Mouse (Mus musculus) liver, embryonic 13.5 days (tissue): ENCODE data around the gene Setd3. TPM values are rescaled to one million over a fixed set of nuclear protein-coding genes. Genes with fewer than 3 reads are reported as not detected.
"Not testable (repeated sequence)": the region's sequence is repeated elsewhere in the genome, so short reads cannot be mapped to it uniquely, and the experiment has no call there.

Experiments used
- ATAC-seq: fragments of 200-750 bp; cut with Nextera tagmentation; 2 replicates; pipeline ENCODE4 v1.8.0; 2017; ENCODE audit warnings: low read depth, mild to moderate bottlenecking, moderate number of reproducible peaks, moderate library complexity
- DNase-seq: peaks from one replicate; pipeline ENCODE4 v3.0.0; 2022
- H3K27ac ChIP-seq: fragments of 300-500 bp; sonication (generic); 2 replicates; pipeline ENCODE4 v1.5.1; 2015; ENCODE audit warnings: moderate library complexity, mild to moderate bottlenecking, inconsistent platforms
- H3K27me3 ChIP-seq: fragments of 300-500 bp; sonication (generic); 2 replicates; pipeline ENCODE4 v1.6.1; 2015; ENCODE audit warnings: mild to moderate bottlenecking, inconsistent platforms
- H3K36me3 ChIP-seq: fragments of 300-500 bp; sonication (generic); 2 replicates; pipeline ENCODE4 v1.6.1; 2015; ENCODE audit warnings: mild to moderate bottlenecking, inconsistent platforms
- H3K4me1 ChIP-seq: fragments of 300-500 bp; sonication (generic); replicated peaks from 2 replicates; pipeline ENCODE4 v1.6.1; 2015; ENCODE audit warnings: inconsistent platforms
- H3K4me2 ChIP-seq: fragments of 300-500 bp; sonication (generic); 2 replicates; pipeline ENCODE4 v1.6.1; 2015; ENCODE audit warnings: inconsistent platforms, mild to moderate bottlenecking, moderate library complexity
- H3K4me3 ChIP-seq: fragments of 300-500 bp; sonication (generic); replicated peaks from 2 replicates; pipeline ENCODE4 v1.5.1; 2015; ENCODE audit warnings: mild to moderate bottlenecking, inconsistent platforms
- H3K9ac ChIP-seq: fragments of 300-500 bp; sonication (generic); 2 replicates; pipeline ENCODE4 v1.6.1; 2015; ENCODE audit warnings: mild to moderate bottlenecking, inconsistent platforms
- H3K9me3 ChIP-seq: fragments of 300-500 bp; sonication (generic); replicated peaks from 2 replicates; pipeline ENCODE4 v1.6.1; 2016; ENCODE audit warnings: inconsistent platforms
- WGBS: fragments of 180-500 bp; shearing (Covaris S2); methylation state at CpG from one replicate; pipeline ENCODE4 v1.1.7; 2015; ENCODE audit not compliant: insufficient replicate concordance; 5-methylcytosine and 5-hydroxymethylcytosine counted together
- polyA plus RNA-seq: library from polyadenylated mRNA; unstranded; fragments of >200 nt; fragmentation: Nextera tagmentation; extraction: Ambion mirVana; gene quantifications from 2 replicates; pipeline ENCODE4 v1.2.1, GENCODE M21; 2015

Gene Setd3
- polyA plus RNA-seq, 1 experiment from 2014 or later, result 56.6 TPM

GRCm38 (mm10) chr12:108108591-108108990, 70.5 kb downstream of the Setd3 start:
- not testable (repeated sequence) for DNase-seq, ATAC-seq, H3K9me3 ChIP-seq, H3K27me3 ChIP-seq, H3K27ac ChIP-seq, H3K4me1 ChIP-seq, H3K9ac ChIP-seq, H3K4me2 ChIP-seq, H3K4me3 ChIP-seq
- 75% methylated on average over 7 of the region's 7 CpGs for WGBS
- peaks cover 64% of the 10 kb centered on the region for H3K36me3 ChIP-seq

DNA sequence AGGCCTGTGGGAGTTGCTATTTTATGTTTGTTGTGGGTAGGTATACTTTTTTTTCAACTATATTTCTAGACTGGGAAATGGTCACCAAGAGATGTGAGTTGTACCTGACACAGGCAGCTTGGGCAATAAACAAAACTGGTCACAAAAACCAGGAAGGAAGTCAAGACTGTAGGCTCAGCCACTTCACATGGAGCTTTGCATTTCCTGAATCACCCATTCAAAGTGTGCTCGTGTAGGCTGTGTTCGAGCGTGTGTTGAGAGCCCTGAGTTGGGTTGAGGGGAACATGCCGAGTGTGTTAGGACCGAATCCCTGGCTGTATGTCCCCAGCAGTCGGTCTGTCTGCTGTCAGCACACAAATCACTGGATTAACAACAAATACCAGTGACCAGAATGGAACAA, 75.8 kb downstream of the Setd3 start:
- no peak for ATAC-seq
- no peaks in the 10 kb centered on the region for H3K9me3 ChIP-seq
- H3K27me3 ChIP-seq, result no peaks in the 10 kb centered on the region
- H3K4me1 ChIP-seq, result no peaks in the 10 kb centered on the region
- no peak for DNase-seq
- H3K27ac ChIP-seq, result no peak overlapping the region
- no peak overlapping the region for H3K4me2 ChIP-seq
- peaks cover 27% of the 10 kb centered on the region for H3K36me3 ChIP-seq
- H3K4me3 ChIP-seq, result no peak overlapping the region
- H3K9ac ChIP-seq, result no peak overlapping the region
- WGBS, result 19% methylated on average over 6 of the region's 6 CpGs

- Histone ChIP-seq H3K27ac (no peak overlapping the region), H3K4me3 (no peak overlapping the region), H3K27me3 (no peaks in the 10 kb centered on the region), H3K9ac (no peak overlapping the region), H3K9me3 (no peaks in the 10 kb centered on the region), H3K4me2 (no peak overlapping the region), H3K4me1 (no peaks in the 10 kb centered on the region), H3K36me3 (peaks cover 20% of the 10 kb centered on the region)
- no peak for ATAC-seq
- no peak for DNase-seq
- 56% methylated on average over 2 of the region's 2 CpGs for WGBS
Observed at GRCm38 (mm10) chr12:108102119-108102518, 77.0 kb downstream of the Setd3 start.

DNA sequence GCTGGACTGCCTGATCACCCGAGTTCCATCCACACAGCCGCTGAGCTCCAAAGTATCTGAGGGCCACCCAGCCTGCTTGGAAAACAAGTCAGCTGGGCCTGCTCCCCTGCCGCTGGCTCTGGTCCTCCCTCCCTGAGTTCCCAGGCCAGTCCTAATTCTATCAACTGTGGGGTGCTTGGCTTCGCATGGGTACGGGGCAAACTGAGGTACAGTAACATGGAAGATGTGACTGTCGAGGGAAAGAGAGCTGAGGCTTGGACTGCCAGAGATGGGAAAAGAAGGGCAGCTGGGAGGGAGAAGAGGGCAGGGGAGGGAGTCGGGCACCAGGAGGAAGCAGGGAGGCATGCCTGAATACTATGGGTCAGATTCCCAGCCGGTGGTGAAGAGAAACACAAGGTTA, 78.9 kb downstream of the Setd3 start:
- Histone ChIP-seq H3K27ac (no peak overlapping the region), H3K4me1 (no peaks in the 10 kb centered on the region), H3K36me3 (0 out of 2 replicates have a peak, but pooled peaks cover 3% of the 10 kb centered on the region), H3K9me3 (no peaks in the 10 kb centered on the region), H3K4me2 (no peak overlapping the region), H3K9ac (no peak overlapping the region), H3K4me3 (no peak overlapping the region), H3K27me3 (no peaks in the 10 kb centered on the region)
- DNase-seq (no peak), ATAC-seq (no peak)
- WGBS, result 67% methylated on average over 8 of the region's 8 CpGs

GRCm38 (mm10) chr12:108098201-108098980, 80.7 kb downstream of the Setd3 start:
- WGBS, result 58% methylated on average over 18 of the region's 18 CpGs
- ATAC-seq (no peak), DNase-seq (no peak)
- H3K9me3 ChIP-seq, result no peaks in the 10 kb centered on the region
- no peak overlapping the region for H3K27ac ChIP-seq
- no peak overlapping the region for H3K4me2 ChIP-seq
- no peak overlapping the region for H3K4me3 ChIP-seq
- no peaks in the 10 kb centered on the region for H3K27me3 ChIP-seq
- no peaks in the 10 kb centered on the region for H3K36me3 ChIP-seq
- H3K4me1 ChIP-seq, result no peaks in the 10 kb centered on the region
- no peak overlapping the region for H3K9ac ChIP-seq

DNA sequence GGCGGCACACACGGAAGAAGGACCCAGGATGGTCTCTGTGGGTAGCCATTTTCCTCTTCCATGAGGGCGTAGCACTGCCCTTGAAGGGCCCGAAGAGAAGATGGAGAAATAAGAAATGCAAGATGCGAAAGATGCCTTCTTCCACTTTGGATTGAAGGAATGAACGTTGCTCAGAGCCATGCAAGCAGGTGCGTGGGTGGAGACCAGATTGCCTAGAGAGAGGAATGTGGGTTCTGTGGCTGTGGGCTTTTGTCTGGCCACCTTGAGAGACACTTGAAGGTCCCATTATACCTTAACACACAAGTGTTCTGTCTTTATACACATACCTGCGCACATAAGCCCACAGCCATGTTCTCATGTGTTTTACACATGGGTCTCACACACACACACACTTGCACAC, 81.5 kb downstream of the Setd3 start:
- DNase-seq (no peak), ATAC-seq (no peak)
- Histone ChIP-seq H3K4me1 (no peaks in the 10 kb centered on the region), H3K4me2 (no peak overlapping the region), H3K9me3 (no peaks in the 10 kb centered on the region), H3K27me3 (no peaks in the 10 kb centered on the region), H3K4me3 (no peak overlapping the region), H3K9ac (no peak overlapping the region), H3K27ac (no peak overlapping the region), H3K36me3 (no peaks in the 10 kb centered on the region)
- WGBS, result 75% methylated on average over 8 of the region's 8 CpGs

- no peak for ATAC-seq
- Histone ChIP-seq H3K9me3 (no peaks in the 10 kb centered on the region), H3K4me2 (no peak overlapping the region), H3K9ac (no peak overlapping the region), H3K27me3 (no peaks in the 10 kb centered on the region), H3K4me3 (no peak overlapping the region), H3K27ac (no peak overlapping the region), H3K36me3 (no peaks in the 10 kb centered on the region), H3K4me1 (no peaks in the 10 kb centered on the region)
- 48% methylated on average over 9 of the region's 9 CpGs for WGBS
- DNase-seq, result no peak
Observed at GRCm38 (mm10) chr12:108088253-108088652, 90.9 kb downstream of the Setd3 start.

DNA sequence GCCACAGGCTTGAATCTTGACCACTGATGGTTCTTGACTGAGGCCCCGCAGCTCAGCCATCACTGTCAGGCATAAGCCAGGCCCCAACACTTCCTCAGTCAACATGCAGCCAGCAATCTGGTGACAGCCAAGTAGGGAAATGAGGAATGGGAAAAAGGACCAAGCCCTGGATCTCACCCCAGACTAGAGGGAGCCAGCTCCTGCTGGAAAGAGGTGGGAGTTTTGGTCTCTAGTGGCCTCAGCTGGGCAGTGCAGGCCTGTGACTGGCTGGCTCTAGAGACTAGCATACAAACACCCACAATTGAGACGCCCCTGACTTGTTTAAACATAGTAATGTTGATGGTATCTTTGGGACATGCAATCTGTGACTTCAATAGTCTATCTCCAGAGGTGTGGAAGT, 91.6 kb downstream of the Setd3 start:
- 31% methylated on average over 2 of the region's 2 CpGs for WGBS
- H3K9me3 ChIP-seq, result no peaks in the 10 kb centered on the region
- H3K27ac ChIP-seq, result no peak overlapping the region
- H3K4me1 ChIP-seq, result no peaks in the 10 kb centered on the region
- no peak overlapping the region for H3K4me3 ChIP-seq
- no peak overlapping the region for H3K9ac ChIP-seq
- DNase-seq, result no peak
- H3K27me3 ChIP-seq, result no peaks in the 10 kb centered on the region
- no peak for ATAC-seq
- H3K4me2 ChIP-seq, result no peak overlapping the region
- no peaks in the 10 kb centered on the region for H3K36me3 ChIP-seq

DNA sequence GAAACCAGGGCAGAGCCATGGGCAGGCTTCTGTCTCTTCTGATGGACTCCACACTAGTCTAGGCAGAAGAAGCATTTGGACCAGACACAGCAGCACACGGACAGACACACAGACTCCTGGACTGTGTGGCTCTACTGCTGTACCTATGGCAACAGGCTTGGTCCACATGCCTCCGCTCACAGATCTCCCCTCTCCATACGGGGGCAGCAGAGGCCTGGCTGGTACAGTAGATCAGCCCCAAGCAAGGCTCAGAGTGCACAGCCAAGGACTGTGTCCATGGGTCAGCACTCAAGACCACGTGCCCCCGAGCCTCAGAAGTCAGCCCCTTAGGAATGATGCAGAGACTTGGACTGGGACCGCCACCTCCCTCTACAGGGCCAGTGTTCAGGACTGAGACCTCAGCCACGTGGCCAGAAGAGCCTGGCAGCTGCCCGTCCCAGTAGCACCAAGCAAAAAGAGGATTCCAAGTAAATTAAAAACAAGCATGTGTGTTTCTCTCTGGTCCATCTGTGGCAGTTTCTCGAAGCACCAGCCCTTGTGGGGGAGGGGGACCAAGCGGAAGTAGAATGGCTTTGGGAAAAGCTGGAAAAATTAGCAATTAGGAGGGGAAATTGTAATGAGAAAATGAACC, 100.9 kb downstream of the Setd3 start:
- DNase-seq (no peak), ATAC-seq (no peak)
- Histone ChIP-seq H3K4me1 (no peaks in the 10 kb centered on the region), H3K36me3 (no peaks in the 10 kb centered on the region), H3K4me2 (no peak overlapping the region), H3K27ac (no peak overlapping the region), H3K4me3 (no peak overlapping the region), H3K27me3 (no peaks in the 10 kb centered on the region), H3K9me3 (no peaks in the 10 kb centered on the region), H3K9ac (no peak overlapping the region)
- WGBS, result 63% methylated on average over 10 of the region's 10 CpGs

- Histone ChIP-seq H3K36me3 (no peaks in the 10 kb centered on the region), H3K9me3 (no peaks in the 10 kb centered on the region), H3K4me1 (no peaks in the 10 kb centered on the region), H3K27me3 (no peaks in the 10 kb centered on the region), H3K4me3 (no peak overlapping the region), H3K27ac (no peak overlapping the region), H3K9ac (no peak overlapping the region), H3K4me2 (no peak overlapping the region)
- ATAC-seq (no peak), DNase-seq (no peak)
- WGBS, result 53% methylated on average over 5 of the region's 5 CpGs
Observed at GRCm38 (mm10) chr12:108072907-108073306, 106.2 kb downstream of the Setd3 start.

- no peak overlapping the region for H3K27ac ChIP-seq
- no peaks in the 10 kb centered on the region for H3K27me3 ChIP-seq
- no peaks in the 10 kb centered on the region for H3K9me3 ChIP-seq
- no peaks in the 10 kb centered on the region for H3K36me3 ChIP-seq
- H3K4me2 ChIP-seq, result no peak overlapping the region
- no peak for DNase-seq
- 55% methylated on average over 21 of the region's 21 CpGs for WGBS
- no peak for ATAC-seq
- H3K4me1 ChIP-seq, result no peaks in the 10 kb centered on the region
- H3K4me3 ChIP-seq, result no peak overlapping the region
- no peak overlapping the region for H3K9ac ChIP-seq
Observed at GRCm38 (mm10) chr12:108070685-108071662, 108.1 kb downstream of the Setd3 start.
